Mouse (Mus musculus): ENCODE data around the gene Map3k3. TPM values are rescaled to one million over a fixed set of nuclear protein-coding genes. Genes with fewer than 3 reads are reported as not detected.

Map3k3 gene
- polyA plus RNA-seq, 2 experiments = 3.8 to 5.5 TPM

GRCm38 (mm10) chr11:106073774-106074173 is 10.6 kb upstream of the Map3k3 start:
- no peak overlapping the region for H3K27ac ChIP-seq
- H3K9me3 ChIP-seq (ENCODE audit: control insufficient read depth, low read length) = no peaks in the 10 kb centered on the region
- no peak overlapping the region for H3K4me3 ChIP-seq (ENCODE audit: insufficient read depth in 1 of 2, low read depth in 2 of 2, low read length in 2 of 2)
- H3K9ac ChIP-seq (replicated peaks) = no peak overlapping the region
- H3K4me1 ChIP-seq (replicated peaks; ENCODE audit: control insufficient read depth in 2 of 2, insufficient read depth in 2 of 2, low read length in 1 of 2) = no peaks in the 10 kb centered on the region
- no peaks in the 10 kb centered on the region for H3K27me3 ChIP-seq (ENCODE audit: control insufficient read depth, insufficient read depth, low read length)
- H3K4me2 ChIP-seq (ENCODE audit: low read depth) = no peak overlapping the region
- TF ChIP-seq CTCF (IDR thresholded peaks at IDR 0.05; ENCODE audit: low read depth) (no peak), EP300 (IDR thresholded peaks at IDR 0.05; ENCODE audit: low read depth) (no peak)
- 56% methylated on average over 3 of the region's 3 CpGs for WGBS (ENCODE audit: insufficient replicate concordance)
- no peak for DNase-seq (ENCODE audit: low read depth in 3 of 3, low spot score in 3 of 3)
- no peak for ATAC-seq (ENCODE audit: insufficient read depth)
- H3K36me3 ChIP-seq (replicated peaks; ENCODE audit: control insufficient read depth, insufficient read depth, low read depth) = peaks cover 6% of the 10 kb centered on the region

GRCm38 (mm10) chr11:106076321-106076720 is 8.1 kb upstream of the Map3k3 start:
- no peak for ATAC-seq (ENCODE audit: insufficient read depth)
- WGBS (ENCODE audit: insufficient replicate concordance) = 2% methylated on average over 4 of the region's 4 CpGs
- Histone ChIP-seq H3K27ac (no peak overlapping the region), H3K36me3 (replicated peaks; ENCODE audit: control insufficient read depth, insufficient read depth, low read depth) (peaks cover 6% of the 10 kb centered on the region), H3K27me3 (ENCODE audit: control insufficient read depth, insufficient read depth, low read length) (no peaks in the 10 kb centered on the region), H3K4me1 (replicated peaks; ENCODE audit: control insufficient read depth in 2 of 2, insufficient read depth in 2 of 2, low read length in 1 of 2) (no peaks in the 10 kb centered on the region), H3K9me3 (ENCODE audit: control insufficient read depth, low read length) (no peaks in the 10 kb centered on the region), H3K4me3 (ENCODE audit: insufficient read depth in 1 of 2, low read depth in 2 of 2, low read length in 2 of 2) (no peak overlapping the region), H3K9ac (replicated peaks) (no peak overlapping the region), H3K4me2 (ENCODE audit: low read depth) (no peak overlapping the region)
- TF ChIP-seq CTCF (IDR thresholded peaks at IDR 0.05; ENCODE audit: low read depth) (peak; percentile 92), EP300 (IDR thresholded peaks at IDR 0.05; ENCODE audit: low read depth) (no peak)
- DNase-seq (ENCODE audit: low read depth in 3 of 3, low spot score in 3 of 3) = peak; percentile 53 to 62 (median 55)

GRCm38 (mm10) chr11:106084911-106085561 is 623 bp downstream of the Map3k3 start:
- Histone ChIP-seq H3K4me1 (replicated peaks; ENCODE audit: control insufficient read depth in 2 of 2, insufficient read depth in 2 of 2, low read length in 1 of 2) (no peaks in the 10 kb centered on the region; a peak in 1 of 4 replicates), H3K27ac (no peak overlapping the region; the same call in 1 of the 2 replicates), H3K9ac (replicated peaks) (peak overlapping the region; percentile 63), H3K4me3 (ENCODE audit: insufficient read depth in 1 of 2, low read depth in 2 of 2, low read length in 2 of 2) (peak overlapping the region; percentile 59 to 66), H3K36me3 (replicated peaks; ENCODE audit: control insufficient read depth, insufficient read depth, low read depth) (no peaks in the 10 kb centered on the region), H3K27me3 (ENCODE audit: control insufficient read depth, insufficient read depth, low read length) (peaks cover 10% of the 10 kb centered on the region), H3K9me3 (ENCODE audit: control insufficient read depth, low read length) (no peaks in the 10 kb centered on the region), H3K4me2 (ENCODE audit: low read depth) (peak overlapping the region; percentile 74)
- ATAC-seq (ENCODE audit: insufficient read depth) (peak; percentile 63), DNase-seq (ENCODE audit: low read depth in 3 of 3, low spot score in 3 of 3) (peak in 2 of 3 experiments; percentile 42 to 53)
- no peak for TF ChIP-seq CTCF (IDR thresholded peaks at IDR 0.05; ENCODE audit: low read depth)
- under 1% methylated on average over 61 of the region's 61 CpGs for WGBS (ENCODE audit: insufficient replicate concordance)

GRCm38 (mm10) chr11:106098223-106098622 is 13.8 kb downstream of the Map3k3 start:
- Histone ChIP-seq H3K36me3 (replicated peaks; ENCODE audit: control insufficient read depth, insufficient read depth, low read depth) (no peaks in the 10 kb centered on the region), H3K4me1 (replicated peaks; ENCODE audit: control insufficient read depth in 2 of 2, insufficient read depth in 2 of 2, low read length in 1 of 2) (no peaks in the 10 kb centered on the region), H3K27ac (no peak overlapping the region), H3K4me2 (ENCODE audit: low read depth) (no peak overlapping the region), H3K9me3 (ENCODE audit: control insufficient read depth, low read length) (no peaks in the 10 kb centered on the region), H3K27me3 (ENCODE audit: control insufficient read depth, insufficient read depth, low read length) (no peaks in the 10 kb centered on the region), H3K9ac (replicated peaks) (no peak overlapping the region), H3K4me3 (ENCODE audit: insufficient read depth in 1 of 2, low read depth in 2 of 2, low read length in 2 of 2) (no peak overlapping the region)
- TF ChIP-seq EP300 (IDR thresholded peaks at IDR 0.05; ENCODE audit: low read depth) (no peak), CTCF (IDR thresholded peaks at IDR 0.05; ENCODE audit: low read depth) (no peak)
- ATAC-seq (ENCODE audit: insufficient read depth) = no peak
- 32% methylated on average over 1 of the region's 1 CpGs for WGBS (ENCODE audit: insufficient replicate concordance)
- no peak for DNase-seq (ENCODE audit: low read depth in 3 of 3, low spot score in 3 of 3)

GRCm38 (mm10) chr11:106102866-106103265 is 18.5 kb downstream of the Map3k3 start:
- H3K4me2 ChIP-seq (ENCODE audit: low read depth) = no peak overlapping the region
- DNase-seq (ENCODE audit: low read depth in 3 of 3, low spot score in 3 of 3) = no peak
- H3K4me1 ChIP-seq (replicated peaks; ENCODE audit: control insufficient read depth in 2 of 2, insufficient read depth in 2 of 2, low read length in 1 of 2) = no peaks in the 10 kb centered on the region
- no peaks in the 10 kb centered on the region for H3K27me3 ChIP-seq (ENCODE audit: control insufficient read depth, insufficient read depth, low read length)
- no peaks in the 10 kb centered on the region for H3K9me3 ChIP-seq (ENCODE audit: control insufficient read depth, low read length)
- no peak overlapping the region for H3K9ac ChIP-seq (replicated peaks)
- no peak overlapping the region for H3K27ac ChIP-seq
- H3K4me3 ChIP-seq (ENCODE audit: insufficient read depth in 1 of 2, low read depth in 2 of 2, low read length in 2 of 2) = no peak overlapping the region
- TF ChIP-seq CTCF (IDR thresholded peaks at IDR 0.05; ENCODE audit: low read depth) (no peak), EP300 (IDR thresholded peaks at IDR 0.05; ENCODE audit: low read depth) (no peak)
- no peaks in the 10 kb centered on the region for H3K36me3 ChIP-seq (replicated peaks; ENCODE audit: control insufficient read depth, insufficient read depth, low read depth)
- 42% methylated on average over 3 of the region's 3 CpGs for WGBS (ENCODE audit: insufficient replicate concordance)
- ATAC-seq (ENCODE audit: insufficient read depth) = no peak
